Comparison of ENCODE assay signal across 8 mouse cellular contexts in genomic region chr5:103436039-103436944, GRCm38 (mm10). TPM values are rescaled to one million over a fixed set of nuclear protein-coding genes. Genes with fewer than 3 reads are reported as not detected.
DNase-seq lines count a peak whose midpoint lies in the region; ATAC-seq and TF ChIP-seq lines count a peak whose summit lies in the region.

No protein-coding gene starts in this region.

- H3K4me3 ChIP-seq in kidney, embryonic 14.5 days (ENCODE audit: low read length): peak overlapping the region; percentile 15; the same call in 1 of the 2 replicates
- H3K4me3 ChIP-seq in kidney, embryonic 15.5 days (replicated peaks): peak overlapping the region; percentile 28
- peak overlapping the region; percentile 12 for H3K4me3 ChIP-seq in lung, postnatal 0 days (ENCODE audit: low read depth, low read length)

- no peak for TF ChIP-seq CTCF in lung, postnatal 0 days (IDR thresholded peaks at IDR 0.05)

- H3K27ac ChIP-seq in kidney, embryonic 14.5 days (ENCODE audit: low read depth, low read length): peak overlapping the region; percentile 66
- peak overlapping the region; percentile 74 for H3K27ac ChIP-seq in kidney, embryonic 15.5 days
- H3K27ac ChIP-seq in lung, postnatal 0 days (ENCODE audit: low read length): peak overlapping the region; percentile 64; the same call in 1 of the 2 replicates

- H3K9ac ChIP-seq in kidney, embryonic 14.5 days (ENCODE audit: low read depth, low read length): 0 out of 2 replicates have a peak overlapping the region, but pooled peaks have one; percentile 33
- H3K9ac ChIP-seq in kidney, embryonic 15.5 days: peak overlapping the region; percentile 33
- H3K9ac ChIP-seq in lung, postnatal 0 days (replicated peaks; ENCODE audit: low read depth): 0 out of 2 replicates have a peak overlapping the region, but pooled peaks have one; percentile 19

- no peaks in the 10 kb centered on the region for H3K36me3 ChIP-seq in kidney, embryonic 14.5 days (ENCODE audit: control insufficient read depth, insufficient read depth, low read length)
- H3K36me3 ChIP-seq in kidney, embryonic 15.5 days: no peaks in the 10 kb centered on the region
- no peaks in the 10 kb centered on the region for H3K36me3 ChIP-seq in lung, postnatal 0 days (ENCODE audit: insufficient read depth, low read length)

- no peaks in the 10 kb centered on the region for H3K9me3 ChIP-seq in kidney, embryonic 14.5 days (ENCODE audit: control insufficient read depth, low read length)
- H3K9me3 ChIP-seq in kidney, embryonic 15.5 days (replicated peaks): no peaks in the 10 kb centered on the region
- no peaks in the 10 kb centered on the region for H3K9me3 ChIP-seq in lung, postnatal 0 days (ENCODE audit: low read length)

- WGBS in kidney, embryonic 14.5 days: 4% methylated on average over 19 of the region's 19 CpGs
- WGBS in kidney, embryonic 15.5 days: 6% methylated on average over 19 of the region's 19 CpGs
- 20% methylated on average over 19 of the region's 19 CpGs for WGBS in lung, postnatal 0 days

- no peaks in the 10 kb centered on the region for H3K27me3 ChIP-seq in kidney, embryonic 14.5 days (ENCODE audit: control insufficient read depth, insufficient read depth, low read length)
- H3K27me3 ChIP-seq in kidney, embryonic 15.5 days: 0 out of 2 replicates have a peak, but pooled peaks cover 3% of the 10 kb centered on the region
- no peaks in the 10 kb centered on the region for H3K27me3 ChIP-seq in lung, postnatal 0 days (replicated peaks; ENCODE audit: insufficient read depth, low read length)

- peak overlapping the region; percentile 37 for H3K4me2 ChIP-seq in kidney, embryonic 14.5 days (replicated peaks; ENCODE audit: low read depth, low read length)
- H3K4me2 ChIP-seq in kidney, embryonic 15.5 days: peak overlapping the region; percentile 59
- peak overlapping the region; percentile 50 for H3K4me2 ChIP-seq in lung, postnatal 0 days (replicated peaks; ENCODE audit: low read depth, low read length)

- TF ChIP-seq EP300 in lung, postnatal 0 days (IDR thresholded peaks at IDR 0.05): no peak

- peak; percentile 66 for ATAC-seq in kidney, embryonic 14.5 days (ENCODE audit: low FRiP score, low TSS enrichment)
- peak; percentile 52 for ATAC-seq in kidney, embryonic 15.5 days (replicated peaks; ENCODE audit: low FRiP score)
- ATAC-seq in lung, postnatal 0 days: peak; percentile 70

- peaks cover 15% of the 10 kb centered on the region for H3K4me1 ChIP-seq in kidney, embryonic 14.5 days (ENCODE audit: control insufficient read depth, insufficient read depth, low read length)
- peaks cover 33% of the 10 kb centered on the region for H3K4me1 ChIP-seq in kidney, embryonic 15.5 days
- H3K4me1 ChIP-seq in lung, postnatal 0 days (ENCODE audit: insufficient read depth, low read depth, low read length): peaks cover 4% of the 10 kb centered on the region; the same call in 1 of the 2 replicates

- DNase-seq in kidney, adult 8-10 months: no peak
- peak; percentile 48 to 66 for DNase-seq in heart, adult 18-20 months
- peak; percentile 66 for DNase-seq in lung, postnatal 0 days (ENCODE audit: low spot score)
- DNase-seq in testis, postnatal 10 days (ENCODE audit: low spot score): peak; percentile 60
- no peak for DNase-seq in cerebellum, adult 18-20 months
- DNase-seq in right cerebral cortex, adult 2 months (ENCODE audit: low spot score in 2 of 2): no peak

RNA-seq across cellular contexts. Expression of gene Ptpn13, which starts 11.3 kb away (rescaled TPM):
- 21.9 and 42.5 TPM in 2 replicates for polyA plus RNA-seq in kidney, embryonic 14.5 days (2014; fragmentation: Nextera tagmentation; extraction: Ambion mirVana)
- 1 to 10 TPM; 4.8 to 6.2 TPM for total RNA-seq in heart, adult 18-20 months (2021)
- polyA plus RNA-seq in kidney, embryonic 15.5 days (2015; fragmentation: Nextera tagmentation; extraction: Ambion mirVana): 29.8 and 30.9 TPM in 2 replicates
- polyA plus RNA-seq in lung, postnatal 0 days (2015; fragmentation: Nextera tagmentation; extraction: Ambion mirVana): 8.9 and 9.4 TPM in 2 replicates

Comparison
In these comparisons a context has a peak if more than half of its experiments do, and no peak if none do; other contexts are left out.
1. DNase-seq: peak in heart, adult 18-20 months (2 of 2), lung, postnatal 0 days (single experiment) and testis, postnatal 10 days (single experiment); none in kidney, adult 8-10 months (0 of 2), cerebellum, adult 18-20 months (0 of 2) and right cerebral cortex, adult 2 months (0 of 2).
2. Peak in every context shown above with its lines, with median percentiles within 50 percentile points of each other: ATAC-seq, H3K27ac ChIP-seq, H3K4me2 ChIP-seq, H3K4me3 ChIP-seq and H3K9ac ChIP-seq.